Mouse (Mus musculus) skeletal muscle tissue, adult 2 months (tissue): Measurements from ENCODE around the gene Grcc10.

ENCODE experiments used
- DNase-seq: peaks from one replicate; pipeline ENCODE4 v3.0.0-alpha.2; 2012; ENCODE audit warnings: low read depth, low spot score

The Grcc10 gene

DNA sequence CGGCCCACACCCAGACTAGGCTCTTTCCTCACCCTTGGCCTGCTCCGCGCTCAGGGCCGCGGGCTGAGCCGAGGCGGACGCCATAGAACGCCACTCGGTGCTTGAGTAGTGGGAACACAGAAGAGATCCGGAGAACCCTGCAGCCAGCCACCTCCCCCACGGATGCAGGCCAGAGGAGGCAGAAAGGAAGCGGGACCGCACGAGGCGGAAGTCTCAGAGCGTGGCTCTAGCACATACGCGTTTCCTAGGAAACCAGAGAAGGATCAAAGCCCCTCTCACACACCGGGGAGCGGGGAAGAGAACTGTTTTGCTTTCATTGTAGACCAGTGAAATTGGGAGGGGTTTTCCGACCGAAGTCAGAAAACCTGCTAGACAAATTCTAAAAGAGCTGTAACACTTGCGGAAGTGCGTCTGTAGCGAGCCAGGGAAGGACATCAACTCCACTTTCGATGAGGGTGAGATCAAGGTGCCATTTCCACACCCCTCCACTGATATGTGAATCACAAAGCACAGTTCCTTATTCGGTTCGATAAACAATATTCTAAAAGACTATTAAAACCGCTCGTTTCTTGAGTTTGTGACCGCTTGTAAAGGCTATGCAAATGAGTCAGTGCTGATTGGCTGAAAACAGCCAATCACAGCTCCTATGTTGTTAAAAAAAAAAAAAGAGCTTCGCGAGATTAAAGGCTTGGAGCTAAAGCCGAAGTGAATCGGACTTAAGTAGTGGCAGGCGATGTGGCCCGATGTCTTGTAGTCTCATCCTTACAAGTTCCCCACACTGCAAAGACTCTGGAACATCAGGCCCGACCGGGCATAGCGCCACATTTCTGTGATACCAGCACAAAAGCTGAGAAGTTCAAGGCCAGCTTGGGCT is at the start of gene Grcc10:
Grcc10 (minus strand) TSS at position 487 of the 874 bp plus-strand sequence.
- DNase-seq: peak; percentile 90

DNA sequence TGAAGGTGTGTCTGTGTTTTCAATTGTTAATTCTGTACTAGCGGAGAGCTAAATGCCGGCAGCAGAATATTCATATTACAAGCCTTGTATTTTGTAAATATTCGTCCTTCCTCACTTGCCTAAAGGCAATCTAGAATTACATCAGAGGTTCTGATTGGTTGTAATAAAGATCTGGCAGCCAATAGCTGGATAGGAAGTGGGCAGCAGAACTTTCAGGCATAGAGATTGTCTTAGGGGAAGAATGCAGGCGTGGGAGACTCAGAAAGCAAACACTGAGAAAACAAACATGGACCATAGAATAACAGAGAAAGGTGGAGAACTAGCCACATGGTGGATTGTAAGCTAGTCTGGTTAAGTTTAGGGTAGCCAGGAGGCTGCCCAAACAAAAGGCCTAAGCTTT is 48.9 kb upstream of the Grcc10 start:
- no peak for DNase-seq

DNA sequence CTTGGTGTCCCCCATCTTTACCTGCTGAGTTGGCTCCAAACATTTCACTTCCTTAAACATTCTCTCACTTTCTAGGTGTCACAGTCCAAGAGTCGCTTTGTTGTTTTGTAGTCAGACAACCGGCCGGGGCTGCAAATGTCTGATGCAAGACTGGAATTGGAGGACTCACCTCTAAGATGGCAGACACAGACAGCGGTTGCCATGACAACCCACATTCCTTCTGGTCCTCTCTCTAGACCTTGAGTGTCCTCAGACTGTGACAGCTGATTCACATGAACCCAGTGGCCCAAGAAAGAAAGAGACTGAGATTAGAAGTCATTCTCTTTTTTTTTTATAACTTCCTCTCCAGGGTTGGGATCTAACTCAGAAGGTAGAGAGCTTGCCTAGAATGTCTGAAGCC is 48.3 kb upstream of the Grcc10 start:
- no peak for DNase-seq

DNA sequence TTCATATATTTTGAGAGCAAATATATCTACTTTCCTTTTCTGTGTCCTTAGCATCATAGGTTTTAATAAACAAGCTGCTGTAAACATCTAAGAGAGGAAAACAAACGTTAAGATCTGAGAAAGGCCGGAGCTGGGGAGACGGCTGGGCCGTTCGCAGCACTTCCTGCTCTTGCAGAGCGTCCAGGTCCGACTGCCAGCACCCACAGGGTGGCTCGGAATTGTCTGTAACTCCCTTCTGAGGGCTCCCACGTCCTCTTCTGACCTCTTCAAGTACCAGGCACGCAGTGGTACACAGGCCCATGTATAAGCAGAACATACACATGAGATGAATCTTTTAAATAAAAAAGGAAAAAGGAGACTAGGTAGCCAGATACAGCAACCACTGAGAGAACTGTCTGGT is 46.5 kb upstream of the Grcc10 start:
- DNase-seq: no peak

DNA sequence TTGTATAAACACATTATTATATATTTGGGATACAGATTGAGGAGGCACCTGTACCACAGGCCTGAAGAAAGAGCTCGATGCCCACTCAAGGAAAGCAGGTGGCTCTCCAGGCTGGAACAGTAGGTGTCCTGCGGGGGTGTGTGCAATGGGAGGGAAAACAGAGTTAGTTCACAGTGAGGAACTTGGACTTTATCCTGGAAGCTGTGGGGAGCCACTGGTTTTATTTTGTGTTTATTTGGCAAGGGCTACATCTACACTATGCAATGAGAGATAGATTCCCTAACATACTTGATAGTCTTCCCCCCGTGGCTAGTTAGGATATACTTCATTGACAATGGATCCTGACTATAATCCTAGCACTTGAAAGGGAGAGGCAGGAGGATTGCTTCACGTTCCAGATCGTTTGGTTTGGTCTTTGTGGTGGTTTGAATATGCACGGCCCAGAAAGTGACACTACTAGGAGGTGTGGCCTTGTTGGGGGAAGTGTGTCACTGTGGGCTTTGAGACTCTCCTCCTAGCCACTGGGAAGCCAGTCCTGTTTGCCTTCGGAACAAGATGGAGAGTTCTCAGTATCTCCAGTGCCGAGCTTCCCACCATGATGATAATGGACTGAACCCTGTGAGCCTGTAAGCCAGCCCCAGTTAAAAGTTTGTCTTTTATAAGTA is 45.7 kb upstream of the Grcc10 start:
- no peak for DNase-seq

DNA sequence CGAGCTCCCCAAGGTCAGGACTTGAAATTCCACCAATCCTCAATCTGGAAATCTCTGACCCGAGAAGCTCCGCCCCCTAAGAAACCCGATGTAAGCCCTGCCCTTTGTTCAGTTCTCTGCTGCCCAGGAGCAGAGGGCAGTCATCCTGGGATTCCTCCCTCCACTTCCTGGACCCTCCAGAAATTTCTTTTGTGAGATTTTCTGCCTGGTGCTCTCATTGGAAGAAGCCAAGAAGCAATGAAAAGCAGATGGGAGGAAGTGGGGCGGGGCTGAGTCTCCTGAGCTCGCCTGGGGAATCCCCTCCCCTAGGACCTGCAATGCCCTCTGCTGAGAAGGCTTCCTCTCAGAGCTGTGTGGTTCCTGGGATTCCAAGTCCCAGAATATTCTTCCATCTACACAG is 41.3 kb upstream of the Grcc10 start:
- DNase-seq: no peak

DNA sequence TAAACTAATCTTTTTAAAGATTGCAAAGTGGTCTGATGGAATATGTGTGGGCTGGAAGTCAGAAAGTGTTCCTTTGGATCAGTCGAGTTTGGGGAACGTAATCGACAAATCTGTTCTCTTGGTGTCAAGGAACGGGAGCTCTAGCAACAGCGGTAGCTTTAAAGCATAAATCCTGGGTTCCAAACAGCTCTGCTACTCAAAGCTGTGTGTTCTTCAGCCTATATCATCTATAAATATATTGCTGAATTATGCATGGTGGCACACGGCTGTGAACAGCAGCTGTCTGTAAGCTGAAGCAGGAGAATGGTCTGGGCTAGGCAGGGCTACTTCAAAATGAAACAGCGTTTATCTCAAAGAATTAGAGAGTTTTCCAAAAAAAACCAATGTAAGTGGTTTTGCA is 39.7 kb upstream of the Grcc10 start:
- DNase-seq: no peak

DNA sequence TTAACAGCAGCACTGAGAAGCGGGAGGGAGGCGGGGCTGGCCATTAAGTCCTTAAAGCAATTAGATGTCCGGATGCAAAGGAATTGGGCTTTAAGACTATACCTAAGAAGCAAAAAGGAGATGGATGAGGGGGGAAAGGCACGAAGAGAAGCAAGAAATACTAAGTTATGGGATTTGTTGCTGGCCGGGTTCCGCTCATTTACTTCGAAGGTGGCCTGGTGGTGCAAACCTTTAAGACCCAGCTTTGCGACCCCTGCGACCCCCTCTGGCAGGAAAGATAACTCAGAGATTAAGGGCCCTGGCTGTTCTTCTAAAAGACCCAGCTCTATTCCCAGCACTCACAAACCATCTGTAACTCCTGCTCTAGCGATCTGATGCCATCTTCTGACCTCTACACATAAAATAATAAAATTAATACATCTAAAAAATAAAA is 38.8 kb upstream of the Grcc10 start:
- DNase-seq: no peak

DNA sequence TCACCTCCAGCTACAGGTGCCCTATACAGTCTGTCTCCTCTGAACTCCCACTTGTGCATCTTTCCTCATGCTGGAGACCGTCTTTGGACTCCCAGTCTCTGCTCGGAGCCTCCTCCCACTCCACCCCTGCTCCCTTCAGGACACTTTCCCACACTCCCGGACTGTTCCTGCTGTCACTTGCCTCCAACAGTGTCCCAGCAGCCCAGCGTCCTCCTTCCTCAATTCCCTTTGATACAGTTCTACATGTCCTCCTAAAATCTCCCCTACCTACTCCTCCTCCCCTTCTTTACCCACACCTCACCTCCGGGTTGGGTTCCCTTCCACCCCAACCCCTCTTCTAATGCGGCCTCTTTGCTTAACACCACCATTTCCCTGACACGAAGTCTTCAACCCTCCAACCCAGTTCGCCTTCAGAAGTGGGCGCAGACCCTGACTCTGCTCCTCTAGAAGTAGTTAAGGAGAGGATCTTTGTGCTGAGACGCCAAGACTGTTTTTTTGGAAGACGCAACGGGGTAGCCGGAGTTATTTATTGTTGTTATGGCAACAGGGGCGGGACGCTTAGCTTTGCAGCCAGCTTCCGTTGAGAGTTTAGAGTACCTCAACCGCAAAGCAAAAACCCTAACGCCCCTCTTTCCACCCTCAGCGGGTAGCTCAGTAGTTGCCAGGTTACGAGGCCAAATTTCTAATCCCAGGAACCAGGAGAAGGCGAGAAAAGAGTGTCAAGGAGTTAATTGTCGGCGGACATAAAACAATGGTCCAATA is 38.2 kb upstream of the Grcc10 start, which contains the start of gene Lrrc23:
Lrrc23 (minus strand) TSS at position 506 of the 762 bp plus-strand sequence.
- no peak for DNase-seq

DNA sequence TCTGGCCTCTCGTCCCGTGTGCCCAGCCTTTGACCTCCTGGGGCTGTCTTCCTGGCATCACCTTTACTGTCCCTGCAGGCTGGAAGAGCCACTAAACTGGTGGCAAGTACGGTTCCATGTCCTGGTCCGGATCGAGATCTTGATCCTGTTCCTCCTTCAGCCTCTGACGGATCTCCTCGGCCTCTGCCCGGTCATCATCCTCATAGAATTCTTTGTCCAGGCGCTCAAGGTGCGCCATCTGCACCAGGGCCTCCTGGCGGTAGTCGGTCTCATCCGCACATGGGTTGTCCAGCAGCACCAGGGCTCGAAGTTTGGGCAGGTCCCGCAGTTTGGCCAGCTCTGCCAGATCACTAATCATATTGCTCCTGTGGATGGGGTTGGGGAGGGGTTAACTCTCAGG is 29.3 kb upstream of the Grcc10 start:
- DNase-seq: no peak

DNA sequence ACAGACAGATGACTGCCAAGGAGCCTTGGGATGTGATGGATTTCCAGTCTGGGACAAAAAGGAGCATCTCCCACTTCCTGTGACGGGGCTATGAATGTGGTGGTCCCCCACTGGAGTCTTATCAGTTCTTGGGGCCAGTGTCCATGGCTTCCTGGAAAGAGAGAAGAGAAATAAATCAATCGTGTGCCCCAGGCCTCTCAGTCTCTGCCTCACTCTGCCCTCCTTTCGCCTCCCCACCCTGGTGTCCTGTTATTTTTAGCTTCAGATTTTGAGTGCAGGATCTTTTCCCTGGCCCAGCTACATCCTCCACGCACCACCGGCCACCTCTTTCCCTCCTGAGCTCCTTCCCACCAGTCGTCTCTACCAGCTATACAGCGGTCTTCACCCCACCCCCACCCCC is 28.8 kb upstream of the Grcc10 start:
- no peak for DNase-seq

DNA sequence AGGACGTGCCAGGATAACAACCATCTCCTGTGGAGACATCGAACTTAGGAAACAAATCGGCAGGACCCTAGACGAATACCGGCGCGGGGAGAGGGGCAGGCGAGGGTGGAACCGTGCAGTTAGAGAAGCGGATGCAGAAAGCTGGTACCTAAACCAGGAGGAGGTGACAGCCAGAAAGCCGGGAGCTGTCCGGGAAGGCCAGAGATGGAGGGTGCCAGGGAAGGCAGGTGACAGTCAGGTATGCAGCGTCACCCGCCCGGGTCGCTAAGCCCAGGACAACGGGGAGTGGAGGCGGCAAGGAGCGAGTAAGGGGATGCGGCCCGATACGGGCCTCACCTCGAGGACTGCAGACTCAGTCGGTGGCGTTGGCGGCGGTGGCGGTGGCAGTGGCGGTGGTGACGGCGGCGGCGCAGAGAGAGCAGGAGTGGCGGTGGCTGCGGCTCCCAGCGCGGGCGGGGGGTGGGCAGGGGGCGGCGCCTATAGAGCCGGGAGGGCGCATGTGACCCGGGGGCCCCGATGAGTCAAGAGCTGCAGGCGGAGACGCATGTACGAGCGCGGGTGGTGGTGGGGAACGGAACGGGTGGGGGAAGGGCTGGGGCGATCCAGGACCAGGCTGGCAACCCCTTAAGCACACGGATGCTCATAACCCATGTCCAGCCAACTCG is 28.1 kb upstream of the Grcc10 start, which contains the start of gene Eno2:
Eno2 (minus strand) TSS at position 573 of the 665 bp plus-strand sequence.
- no peak for DNase-seq

DNA sequence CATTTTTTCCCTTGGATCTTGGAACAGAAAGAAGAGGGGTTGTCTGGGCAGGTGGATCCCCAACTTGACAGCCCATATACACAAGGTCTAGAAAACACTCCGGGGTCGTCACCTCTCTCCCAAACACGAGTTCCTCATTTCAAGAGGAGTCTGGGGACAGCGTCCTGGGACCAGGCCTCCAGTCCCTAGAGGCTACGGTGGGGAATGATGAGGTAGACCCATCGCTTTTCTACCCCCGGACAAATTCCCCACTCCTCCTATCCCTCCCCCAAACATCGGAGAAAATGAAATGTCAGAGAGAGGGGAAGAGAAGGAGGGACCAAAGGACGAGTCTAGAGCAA is 27.5 kb upstream of the Grcc10 start:
- DNase-seq: no peak

DNA sequence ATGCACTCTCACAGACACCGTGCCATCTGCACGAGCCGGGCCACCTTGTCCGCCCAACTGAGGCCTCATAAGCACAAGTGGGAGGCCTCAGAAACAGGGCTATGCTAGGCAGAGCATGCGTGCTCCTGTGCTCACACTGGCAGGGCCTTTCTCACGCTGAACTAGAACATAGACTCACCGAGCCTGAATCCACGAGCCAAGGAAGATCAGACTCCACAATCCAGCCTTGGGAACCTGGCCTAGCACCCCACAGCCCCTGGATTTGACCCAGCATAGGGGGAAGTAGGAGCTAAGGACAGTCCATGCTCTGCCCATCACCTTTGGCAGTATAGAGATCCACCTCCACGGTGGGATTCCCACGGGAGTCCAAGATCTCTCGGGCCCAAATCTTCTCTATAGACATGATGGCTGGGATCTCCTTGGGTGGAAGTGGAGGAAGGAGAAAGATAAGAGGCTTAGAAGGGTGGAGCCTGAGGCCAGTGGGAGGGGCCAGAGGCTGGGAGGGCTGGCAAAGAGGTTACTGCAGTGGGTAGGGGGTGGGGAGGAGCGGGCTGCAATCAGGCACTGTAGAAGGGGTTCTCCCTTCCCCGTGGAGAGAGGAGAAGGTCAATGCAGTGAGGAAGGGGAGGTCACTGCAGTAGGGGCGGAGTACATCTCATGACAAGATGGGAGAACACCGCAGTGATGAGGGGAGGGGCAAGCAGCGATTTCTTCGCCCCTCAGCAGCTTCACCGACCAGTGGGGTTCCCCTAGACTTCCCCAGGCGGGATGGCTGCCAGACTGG is 26.9 kb upstream of the Grcc10 start:
- DNase-seq: no peak

DNA sequence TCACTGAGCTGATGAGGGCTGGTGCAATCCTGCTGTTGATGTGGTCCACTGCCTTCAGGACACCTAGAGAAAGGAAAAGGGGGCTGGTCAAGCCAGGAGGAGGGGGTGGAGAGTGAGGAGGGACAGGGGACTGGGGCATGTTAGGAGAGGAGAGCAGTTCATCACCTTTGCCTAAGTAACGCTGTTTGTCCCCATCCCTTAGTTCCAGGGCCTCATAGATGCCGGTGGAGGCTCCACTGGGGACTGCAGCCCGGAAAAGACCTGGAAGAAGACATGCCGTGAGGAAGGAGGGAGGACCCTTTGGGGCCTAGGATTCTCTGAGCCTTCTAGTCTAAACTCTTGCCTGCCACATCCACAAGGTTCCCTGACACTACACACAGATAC is 26.4 kb upstream of the Grcc10 start:
- no peak for DNase-seq

DNA sequence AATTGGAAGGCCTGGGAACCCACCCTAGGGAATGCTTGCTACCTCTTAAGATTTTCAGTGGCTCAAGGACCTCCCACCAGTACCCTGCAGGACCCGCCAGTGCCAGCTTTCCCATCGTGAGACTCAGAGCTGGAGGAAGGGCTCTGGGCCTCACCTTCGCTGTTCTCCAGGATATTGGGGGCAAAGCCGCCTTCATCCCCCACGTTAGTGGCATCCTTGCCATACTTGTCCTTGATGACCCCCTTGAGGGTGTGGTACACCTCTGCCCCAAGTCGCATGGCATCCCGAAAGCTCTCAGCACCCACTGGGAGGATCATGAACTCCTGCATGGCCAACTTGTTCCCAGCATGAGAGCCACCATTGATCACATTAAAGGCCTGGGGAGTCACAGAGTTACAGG is 24.8 kb upstream of the Grcc10 start:
- no peak for DNase-seq

DNA sequence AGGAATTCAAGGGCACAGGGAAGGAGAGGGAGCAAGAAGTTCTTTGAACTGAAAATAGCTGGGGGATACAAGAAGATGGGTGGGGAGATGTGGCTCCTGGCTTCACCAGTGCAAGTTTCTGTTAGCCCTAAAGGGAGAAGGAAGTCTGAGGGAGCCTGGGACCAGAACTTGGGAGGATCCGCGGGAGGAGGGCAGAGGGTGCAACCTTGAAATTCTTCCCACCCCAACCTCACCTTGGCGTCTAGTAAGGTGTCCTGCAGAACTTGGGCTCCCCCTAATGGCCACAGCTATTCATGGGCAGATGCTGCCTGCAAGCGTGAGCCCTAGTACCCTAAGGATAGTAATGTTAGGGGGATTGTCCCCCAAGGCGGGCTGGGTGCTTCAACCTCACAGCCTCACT is 18.1 kb upstream of the Grcc10 start:
- peak; percentile 78 for DNase-seq

DNA sequence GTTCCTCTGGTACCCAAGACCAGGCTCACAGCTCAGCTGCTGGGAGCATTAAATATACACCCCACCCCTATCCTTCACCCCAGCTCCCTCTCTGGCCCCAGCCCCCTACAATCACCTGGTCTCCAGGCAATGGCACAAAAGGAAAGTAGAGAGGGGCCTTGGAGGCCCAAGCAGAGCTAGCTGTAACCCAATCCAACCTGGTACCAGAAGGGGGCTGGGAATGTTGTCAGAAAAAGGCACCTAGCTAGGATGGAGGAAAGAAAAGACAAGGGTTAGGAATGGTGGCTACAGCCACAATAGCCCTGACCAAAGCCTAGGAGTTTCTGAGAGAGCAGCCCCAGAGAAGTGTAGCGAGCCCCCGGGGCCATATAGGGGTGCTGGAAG is 17.7 kb upstream of the Grcc10 start:
- no peak for DNase-seq

DNA sequence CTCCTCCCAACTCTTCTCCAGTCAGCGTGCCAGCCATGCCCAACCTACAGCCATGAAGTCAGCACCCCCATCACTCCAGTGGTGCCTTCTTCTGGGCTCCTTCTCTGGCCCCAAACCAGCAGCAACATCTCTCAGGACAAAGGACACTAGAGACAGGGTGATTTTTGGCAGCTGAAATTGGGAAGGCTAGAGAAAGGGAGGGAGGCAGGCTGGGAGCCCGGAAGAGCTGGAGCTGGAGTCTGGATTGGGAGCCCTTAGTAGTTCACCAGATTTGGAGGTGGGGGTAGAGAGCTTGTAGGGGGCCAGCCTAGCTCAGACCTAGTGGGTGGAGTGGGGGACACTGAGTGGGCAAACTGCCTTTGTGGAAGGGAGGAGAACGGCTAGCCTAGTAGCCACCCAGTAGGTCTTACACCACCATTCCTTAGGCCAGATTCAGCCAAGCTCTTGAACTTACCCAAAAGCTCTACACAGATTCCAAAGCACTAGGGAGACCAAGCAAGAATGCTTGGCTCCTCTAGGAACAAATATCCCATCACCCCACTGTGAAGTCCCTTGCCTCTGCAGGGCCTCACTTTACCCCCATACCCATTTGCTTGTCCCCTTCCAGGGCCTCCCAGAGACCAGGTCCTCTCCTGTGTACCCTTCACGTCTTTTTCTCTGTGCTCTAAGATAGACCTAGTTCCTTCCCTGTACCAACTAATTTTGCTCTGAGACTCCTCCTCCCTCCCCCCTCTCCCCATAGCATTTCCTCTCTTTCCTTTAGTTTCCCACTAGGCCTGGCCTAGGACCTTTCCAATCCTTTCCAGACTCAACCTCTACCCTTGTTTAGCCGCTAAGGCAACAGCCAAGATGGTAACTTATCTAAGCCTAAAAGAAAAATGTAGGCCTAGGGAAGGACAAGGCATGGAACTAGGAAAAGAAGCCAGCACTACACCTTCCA is 17.0 kb upstream of the Grcc10 start:
- DNase-seq: no peak

DNA sequence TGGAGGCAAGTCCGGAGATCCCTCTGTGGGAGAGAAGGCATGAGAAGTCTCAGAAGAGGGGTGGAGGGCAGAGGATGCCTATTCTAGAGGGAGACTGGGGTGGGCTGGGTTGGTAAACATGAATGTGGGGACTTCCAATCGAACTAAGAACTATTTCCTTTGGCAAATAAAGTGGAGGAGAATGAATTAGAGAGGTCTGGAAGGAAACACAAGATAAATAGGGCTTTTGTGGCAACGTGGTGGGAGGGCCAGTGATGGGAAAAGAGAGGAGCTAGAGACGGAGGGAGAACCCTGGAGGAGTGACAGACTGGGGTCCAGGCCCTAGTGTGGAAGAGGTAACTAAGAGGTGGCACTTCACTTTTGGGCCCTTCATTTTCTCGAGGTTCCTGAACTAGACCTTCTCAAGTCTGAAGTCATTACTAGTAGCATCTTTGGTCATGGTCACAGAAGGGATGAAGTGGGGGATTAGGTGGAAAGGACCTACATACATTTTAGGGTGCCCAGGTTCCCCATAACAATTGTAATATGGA is 16.2 kb upstream of the Grcc10 start:
- DNase-seq: no peak
